Mouse (Mus musculus) spleen, postnatal 0 days (tissue): ENCODE data around the gene Olfr145. TPM values are rescaled to one million over a fixed set of nuclear protein-coding genes. Genes with fewer than 3 reads are reported as not detected.

Experiments
- polyA plus RNA-seq: library from polyadenylated mRNA; unstranded; fragments of >200 nt; fragmentation: Nextera tagmentation; extraction: Ambion mirVana; gene quantifications from 2 replicates; pipeline ENCODE4 v1.2.1, GENCODE M21; 2015

Gene Olfr145
- polyA plus RNA-seq: not detected in 2 replicates

DNA sequence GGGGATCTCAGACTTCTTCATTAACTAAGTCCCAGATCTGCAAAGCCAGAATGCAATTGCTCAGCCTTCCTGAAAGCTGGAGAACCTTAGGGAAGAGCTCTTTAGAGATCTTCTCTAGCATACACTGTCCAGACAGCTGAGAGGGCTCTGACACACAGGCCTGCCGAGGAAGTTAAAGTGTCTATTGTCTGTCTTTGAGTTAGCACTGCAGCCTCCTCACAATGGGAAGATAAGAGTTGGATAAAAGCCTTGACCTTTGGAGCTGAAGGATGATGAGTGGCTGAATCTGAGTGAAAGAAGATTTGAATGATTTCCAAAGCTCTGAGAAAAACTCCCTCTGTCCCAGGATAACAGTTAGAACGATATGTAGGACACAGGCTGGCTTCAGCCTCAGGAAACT is at the start of gene Olfr145:
Gene Olfr145 (plus strand): TSS at position 64 of the 400 bp plus-strand sequence.

DNA sequence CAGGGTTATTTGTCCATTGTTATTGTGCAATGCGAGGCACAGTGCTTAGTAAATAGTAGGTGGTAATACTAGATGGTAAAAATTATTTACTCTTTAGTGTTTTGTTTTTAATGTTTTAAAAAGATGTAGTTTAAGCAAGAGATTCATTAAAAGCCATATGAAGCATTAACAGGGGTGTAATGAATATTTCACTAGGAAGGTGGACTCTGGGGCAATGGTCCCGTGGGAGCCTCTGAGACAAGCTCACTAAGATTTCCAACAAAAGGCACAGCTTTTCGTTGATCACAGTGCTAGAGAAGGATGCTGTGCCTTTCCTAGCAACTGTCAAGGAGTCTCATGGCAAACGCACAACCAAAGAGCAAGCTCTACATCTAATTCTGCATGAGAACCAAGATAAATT is 42.6 kb upstream of the Olfr145 start, which contains the start of gene Olfr877:
Gene Olfr877 (plus strand): TSS at position 301 of the 400 bp plus-strand sequence.

DNA sequence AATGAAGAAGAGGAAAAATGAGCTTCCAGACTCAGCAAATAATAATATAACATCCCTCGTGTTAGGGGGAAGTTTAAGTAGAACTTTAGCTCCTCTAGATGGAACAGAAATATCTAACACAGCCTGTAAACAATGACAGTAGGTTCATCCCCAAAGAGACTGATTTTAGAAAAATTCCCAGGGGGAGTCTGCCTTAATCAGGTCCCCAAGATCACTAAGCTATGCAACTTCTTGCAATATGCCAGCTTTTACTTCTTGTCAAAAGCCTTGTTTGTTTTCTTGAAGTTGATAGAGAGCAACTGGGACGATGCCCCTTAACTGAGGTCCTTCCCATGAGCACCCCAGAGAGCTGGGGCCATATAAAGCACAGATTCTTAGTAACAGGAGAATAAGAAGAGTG is 21.0 kb downstream of the Olfr145 start, which contains the start of gene Olfr878:
Gene Olfr878 (plus strand): TSS at position 301 of the 400 bp plus-strand sequence.

Other genes starting within 250 kb of the Olfr145 start
- gene Tbrg1, start 239.4 kb upstream of the Olfr145 start, polyA plus RNA-seq: 64.3 and 71.9 TPM in 2 replicates
- gene Panx3, start 227.5 kb upstream of the Olfr145 start, polyA plus RNA-seq: not detected in 2 replicates
- gene Olfr160, start 180.5 kb upstream of the Olfr145 start, polyA plus RNA-seq: not detected in 2 replicates
- not detected in 2 replicates for gene Olfr874, start 151.6 kb upstream of the Olfr145 start, polyA plus RNA-seq
- gene Olfr875, start 124.9 kb upstream of the Olfr145 start, polyA plus RNA-seq: not detected in 2 replicates
- gene Olfr876, start 93.7 kb upstream of the Olfr145 start, polyA plus RNA-seq: not detected in 2 replicates
- not detected in 2 replicates for gene Olfr877, start 42.5 kb upstream of the Olfr145 start, polyA plus RNA-seq
- gene Olfr878, start 21.1 kb downstream of the Olfr145 start, polyA plus RNA-seq: not detected in 2 replicates
- gene Olfr881, start 95.1 kb downstream of the Olfr145 start, polyA plus RNA-seq: not detected in 2 replicates
- not detected in 2 replicates for gene Olfr883, start 129.1 kb downstream of the Olfr145 start, polyA plus RNA-seq
- gene Olfr884, start 149.8 kb downstream of the Olfr145 start, polyA plus RNA-seq: not detected in 2 replicates
- not detected in 2 replicates for gene Olfr885, start 164.6 kb downstream of the Olfr145 start, polyA plus RNA-seq
- not detected in 2 replicates for gene Olfr887, start 187.3 kb downstream of the Olfr145 start, polyA plus RNA-seq
- gene Olfr888, start 211.4 kb downstream of the Olfr145 start, polyA plus RNA-seq: not detected in 2 replicates
- 0.13 and 0.18 TPM in 2 replicates for gene Olfr889, start 218.5 kb downstream of the Olfr145 start, polyA plus RNA-seq
- gene Olfr890, start 245.8 kb downstream of the Olfr145 start, polyA plus RNA-seq: not detected in 2 replicates